ENCODE assay signal across 8 mouse cellular contexts in genomic region chr6:100287334-100288015, GRCm38 (mm10). TPM values are rescaled to one million over a fixed set of nuclear protein-coding genes. Genes with fewer than 3 reads are reported as not detected.
DNase-seq lines count a peak whose midpoint lies in the region; ATAC-seq lines count a peak whose summit lies in the region.

TSS of gene Rybp (minus strand) at chr6:100287485.

- H3K9ac ChIP-seq in hindbrain, embryonic 14.5 days, result peak within 1 kb of the TSS; percentile 96

- peak within 1 kb of the TSS; percentile 75 for H3K4me3 ChIP-seq in hindbrain, embryonic 14.5 days (replicated peaks; ENCODE audit: low read length)

- H3K27me3 ChIP-seq in hindbrain, embryonic 14.5 days (ENCODE audit: control insufficient read depth, insufficient read depth, low read length), result peaks cover 8% of the 10 kb centered on the region

- no peaks in the 10 kb centered on the region for H3K9me3 ChIP-seq in hindbrain, embryonic 14.5 days (ENCODE audit: control insufficient read depth, low read length)

- no peaks in the 10 kb centered on the region for H3K36me3 ChIP-seq in hindbrain, embryonic 14.5 days (replicated peaks; ENCODE audit: control insufficient read depth, insufficient read depth)

- peak; percentile 60 for DNase-seq in WW6 (ENCODE audit: low read depth, low spot score)
- peak; percentile 91 to 95 for DNase-seq in cerebellum, postnatal 36 days
- DNase-seq in frontal cortex, postnatal 36 days (ENCODE audit: low spot score in 2 of 2), result peak; percentile 87 to 92
- peak; percentile 91 for DNase-seq in hindbrain, embryonic 14.5 days (ENCODE audit: low spot score)
- peak; percentile 89 to 91 for DNase-seq in layer of hippocampus, postnatal 36 days
- peak; percentile 94 for DNase-seq in lung, postnatal 25 days (ENCODE audit: low spot score)
- DNase-seq in retina, adult 2 months (ENCODE audit: low read depth, low spot score), result peak; percentile 83
- DNase-seq in thymus, postnatal 25 days, result peak; percentile 94

- peak within 1 kb of the TSS; percentile 99 for H3K27ac ChIP-seq in hindbrain, embryonic 14.5 days

- H3K4me2 ChIP-seq in hindbrain, embryonic 14.5 days (replicated peaks), result peak within 1 kb of the TSS; percentile 91

- ATAC-seq in hindbrain, embryonic 14.5 days (ENCODE audit: low FRiP score), result peak; percentile 97

- peaks cover 29% of the 10 kb centered on the region for H3K4me1 ChIP-seq in hindbrain, embryonic 14.5 days (replicated peaks; ENCODE audit: control insufficient read depth, insufficient read depth, low read length)

- WGBS in hindbrain, embryonic 14.5 days, result under 1% methylated on average over 59 of the region's 112 CpGs

RNA-seq across cellular contexts. Expression of gene Rybp, which starts in this region (rescaled TPM):
- polyA plus RNA-seq in hindbrain, embryonic 14.5 days (2014; fragmentation: Nextera tagmentation; extraction: Ambion mirVana), result 14.5 and 15.5 TPM in 2 replicates
- total RNA-seq in layer of hippocampus, postnatal 36 days (2021), result 10 to 100 TPM; 58.0 to 59.0 TPM

Comparison
In these comparisons a context has a peak if more than half of its experiments do, and no peak if none do; other contexts are left out.
1. Peak in every context shown above with its lines: DNase-seq, ATAC-seq, H3K4me3 ChIP-seq and H3K27ac ChIP-seq.